ENCODE assay signal across 8 mouse cellular contexts in the genomic region with DNA sequence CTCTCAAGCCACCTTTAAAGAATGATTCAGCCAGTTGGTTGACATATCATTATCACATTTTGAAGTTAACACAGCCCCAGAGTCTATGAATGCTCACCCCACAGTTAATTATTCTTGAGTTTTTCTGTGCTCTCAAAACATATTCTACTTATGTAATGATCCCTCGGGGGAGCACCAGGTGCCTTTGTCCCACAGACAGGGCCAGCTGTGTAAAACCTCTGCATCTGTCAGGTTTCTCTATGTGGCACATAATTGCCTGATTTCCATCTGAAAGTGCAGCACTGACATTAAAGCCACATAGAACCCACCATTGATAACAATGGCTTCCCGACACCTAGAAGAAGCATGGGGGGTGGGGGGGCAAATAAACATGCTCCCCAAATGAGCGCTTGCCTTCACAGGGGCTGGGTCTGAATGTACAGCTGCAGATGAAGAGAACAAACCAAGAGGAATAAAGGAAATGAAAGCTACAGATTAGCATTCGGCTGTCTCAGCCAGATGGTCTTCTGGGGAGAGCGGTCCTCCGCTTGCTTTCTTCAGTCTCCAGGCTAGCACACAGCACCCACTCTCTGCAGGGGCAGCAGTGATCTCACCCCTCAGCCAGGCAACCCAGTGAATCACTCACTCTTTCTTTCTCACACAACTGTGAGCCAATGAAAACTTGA.
DNase-seq lines count a peak whose midpoint lies in the region; ATAC-seq and TF ChIP-seq lines count a peak whose summit lies in the region.

No protein-coding gene starts in this region.

- H3K27ac ChIP-seq in liver, postnatal 0 days (ENCODE audit: low read depth): no peak overlapping the region
- peak overlapping the region; percentile 1; the same call in 1 of the 2 replicates for H3K27ac ChIP-seq in embryonic facial prominence, embryonic 10.5 days (replicated peaks)
- peak overlapping the region; percentile 56; the same call in 1 of the 2 replicates for H3K27ac ChIP-seq in layer of hippocampus, adult 2 months
- H3K27ac ChIP-seq in neural tube, embryonic 13.5 days (replicated peaks): peak overlapping the region; percentile 62
- no peak overlapping the region for H3K27ac ChIP-seq in intestine, embryonic 15.5 days

- H3K4me3 ChIP-seq in liver, postnatal 0 days (ENCODE audit: low read depth, low read length): no peak overlapping the region
- no peak overlapping the region for H3K4me3 ChIP-seq in embryonic facial prominence, embryonic 10.5 days
- peak overlapping the region; percentile 43 for H3K4me3 ChIP-seq in layer of hippocampus, adult 2 months
- H3K4me3 ChIP-seq in neural tube, embryonic 13.5 days: no peak overlapping the region
- H3K4me3 ChIP-seq in intestine, embryonic 15.5 days (replicated peaks): no peak overlapping the region

- H3K4me2 ChIP-seq in liver, postnatal 0 days (ENCODE audit: low read depth, low read length): 0 out of 2 replicates have a peak overlapping the region, but pooled peaks have one; percentile 9
- H3K4me2 ChIP-seq in neural tube, embryonic 13.5 days: peak overlapping the region; percentile 25; the same call in 1 of the 2 replicates
- H3K4me2 ChIP-seq in intestine, embryonic 15.5 days (replicated peaks): no peak overlapping the region

- no peak for DNase-seq in liver, postnatal 0 days
- no peak for DNase-seq in liver
- DNase-seq in embryonic facial prominence, embryonic 10.5 days (ENCODE audit: low spot score): no peak
- peak; percentile 27 to 54 for DNase-seq in layer of hippocampus, adult 2 months (ENCODE audit: low spot score in 2 of 2)
- no peak for DNase-seq in adrenal gland, adult 8-10 months
- no peak for DNase-seq in ovary, adult 18-20 months (ENCODE audit: low spot score)

- H3K4me1 ChIP-seq in liver, postnatal 0 days (ENCODE audit: insufficient read depth): no peaks in the 10 kb centered on the region
- peaks cover 11% of the 10 kb centered on the region for H3K4me1 ChIP-seq in embryonic facial prominence, embryonic 10.5 days
- peaks cover 23% of the 10 kb centered on the region for H3K4me1 ChIP-seq in neural tube, embryonic 13.5 days (replicated peaks)
- H3K4me1 ChIP-seq in intestine, embryonic 15.5 days (replicated peaks): no peaks in the 10 kb centered on the region

- 70% methylated on average over 6 of the region's 6 CpGs for WGBS in liver, postnatal 0 days (ENCODE audit: insufficient replicate concordance)
- WGBS in embryonic facial prominence, embryonic 10.5 days: 83% methylated on average over 6 of the region's 6 CpGs
- WGBS in neural tube, embryonic 13.5 days: 33% methylated on average over 6 of the region's 6 CpGs
- WGBS in intestine, embryonic 15.5 days: 68% methylated on average over 6 of the region's 6 CpGs

- no peak overlapping the region for H3K9ac ChIP-seq in liver, postnatal 0 days (replicated peaks)
- H3K9ac ChIP-seq in neural tube, embryonic 13.5 days: no peak overlapping the region
- H3K9ac ChIP-seq in intestine, embryonic 15.5 days: no peak overlapping the region

- ATAC-seq in liver, postnatal 0 days: no peak
- peak; percentile 53; the same call in 1 of the 2 replicates for ATAC-seq in neural tube, embryonic 13.5 days (ENCODE audit: low read depth)
- ATAC-seq in intestine, embryonic 15.5 days: no peak

- H3K27me3 ChIP-seq in liver, postnatal 0 days (ENCODE audit: insufficient read depth, low read length): no peaks in the 10 kb centered on the region
- no peaks in the 10 kb centered on the region for H3K27me3 ChIP-seq in embryonic facial prominence, embryonic 10.5 days (replicated peaks; ENCODE audit: low read depth, poor library complexity, severe bottlenecking)
- H3K27me3 ChIP-seq in neural tube, embryonic 13.5 days: no peaks in the 10 kb centered on the region
- no peaks in the 10 kb centered on the region for H3K27me3 ChIP-seq in intestine, embryonic 15.5 days (replicated peaks)

- no peaks in the 10 kb centered on the region for H3K9me3 ChIP-seq in liver, postnatal 0 days (ENCODE audit: low read length)
- H3K9me3 ChIP-seq in embryonic facial prominence, embryonic 10.5 days: no peaks in the 10 kb centered on the region
- H3K9me3 ChIP-seq in neural tube, embryonic 13.5 days: no peaks in the 10 kb centered on the region
- no peaks in the 10 kb centered on the region for H3K9me3 ChIP-seq in intestine, embryonic 15.5 days

- no peak for TF ChIP-seq EP300 in liver, postnatal 0 days (IDR thresholded peaks at IDR 0.05; ENCODE audit: low read depth)

- no peaks in the 10 kb centered on the region for H3K36me3 ChIP-seq in liver, postnatal 0 days (replicated peaks; ENCODE audit: insufficient read depth, low read length)
- no peaks in the 10 kb centered on the region for H3K36me3 ChIP-seq in embryonic facial prominence, embryonic 10.5 days (replicated peaks)
- no peaks in the 10 kb centered on the region for H3K36me3 ChIP-seq in neural tube, embryonic 13.5 days
- no peaks in the 10 kb centered on the region for H3K36me3 ChIP-seq in intestine, embryonic 15.5 days

- no peak for TF ChIP-seq CTCF in liver, postnatal 0 days (IDR thresholded peaks at IDR 0.05; ENCODE audit: low read depth)
- TF ChIP-seq CTCF in layer of hippocampus, adult 2 months (conservative IDR thresholded peaks at IDR 0.05): no peak

Comparison
In these comparisons a context has a peak if more than half of its experiments do, and no peak if none do; other contexts are left out.
1. DNase-seq: peak in layer of hippocampus, adult 2 months (2 of 2); none in liver, postnatal 0 days (single experiment), liver (single experiment), embryonic facial prominence, embryonic 10.5 days (single experiment), adrenal gland, adult 8-10 months (single experiment) and ovary, adult 18-20 months (single experiment).
2. H3K27ac ChIP-seq: peak in embryonic facial prominence, embryonic 10.5 days (single experiment), layer of hippocampus, adult 2 months (single experiment) and neural tube, embryonic 13.5 days (single experiment); none in liver, postnatal 0 days (single experiment) and intestine, embryonic 15.5 days (single experiment).